Mouse (Mus musculus): ENCODE results near the gene Sbk3. TPM values are rescaled to one million over a fixed set of nuclear protein-coding genes. Genes with fewer than 3 reads are reported as not detected.
"Not testable (repeated sequence)": the region's sequence is repeated elsewhere in the genome, so short reads cannot be mapped to it uniquely, and the experiment has no call there.

The Sbk3 gene
- 0.19 and 0.49 TPM in 2 replicates for polyA plus RNA-seq (2015; fragmentation: Nextera tagmentation; extraction: Ambion mirVana)

- 47% methylated on average over 6 of the region's 6 CpGs for WGBS
Observed at GRCm38 (mm10) chr7:4971068-4971467, at the start of gene Sbk3. Gene Sbk3, minus strand, starts transcription at chr7:4971168.

GRCm38 (mm10) chr7:5020685-5021084, 49.7 kb upstream of the Sbk3 start:
- H3K27ac ChIP-seq, result peak overlapping the region; percentile 95
- H3K9ac ChIP-seq, result peak overlapping the region; percentile 98
- peak; percentile 5 for ATAC-seq (ENCODE audit: low FRiP score)
- H3K4me2 ChIP-seq, result peak overlapping the region; percentile 88
- WGBS, result 1% methylated on average over 15 of the region's 15 CpGs
- no peaks in the 10 kb centered on the region for H3K27me3 ChIP-seq
- no peaks in the 10 kb centered on the region for H3K9me3 ChIP-seq
- peaks cover 40% of the 10 kb centered on the region for H3K36me3 ChIP-seq
- peak overlapping the region; percentile 79 for H3K4me3 ChIP-seq
- peaks cover 27% of the 10 kb centered on the region for H3K4me1 ChIP-seq (replicated peaks)

More at GRCm38 (mm10) chr7:4971068-4971467, at the start of gene Sbk3:
- no peak within 1 kb of the TSS for H3K4me2 ChIP-seq
- H3K27me3 ChIP-seq, result 0 out of 2 replicates have a peak, but pooled peaks cover 4% of the 10 kb centered on the region
- no peaks in the 10 kb centered on the region for H3K4me1 ChIP-seq (replicated peaks)
- ATAC-seq (ENCODE audit: low FRiP score), result no peak
- no peaks in the 10 kb centered on the region for H3K9me3 ChIP-seq
- H3K9ac ChIP-seq, result no peak within 1 kb of the TSS
- no peak within 1 kb of the TSS for H3K4me3 ChIP-seq
- H3K36me3 ChIP-seq, result no peaks in the 10 kb centered on the region
- H3K27ac ChIP-seq, result no peak within 1 kb of the TSS

GRCm38 (mm10) chr7:5020000-5020681, 49.2 kb upstream of the Sbk3 start, which contains the start of the genes Zfp865 and Ccdc106:
Gene Zfp865, plus strand, starts transcription at chr7:5020376.
Gene Ccdc106, plus strand, starts transcription at chr7:5020553.
- Histone ChIP-seq H3K9ac (peak within 1 kb of the TSS; percentile 98), H3K4me3 (peak within 1 kb of the TSS; percentile 79), H3K9me3 (no peaks in the 10 kb centered on the region), H3K4me2 (peak within 1 kb of the TSS; percentile 88), H3K36me3 (peaks cover 40% of the 10 kb centered on the region), H3K27me3 (no peaks in the 10 kb centered on the region), H3K4me1 (replicated peaks) (peaks cover 27% of the 10 kb centered on the region), H3K27ac (peak within 1 kb of the TSS; percentile 95)
- WGBS, result under 1% methylated on average over 48 of the region's 49 CpGs
- ATAC-seq (ENCODE audit: low FRiP score), result peak; percentile 93

- H3K27ac ChIP-seq, result peak overlapping the region; percentile 95
Observed at GRCm38 (mm10) chr7:5019576-5019975, 48.6 kb upstream of the Sbk3 start.

GRCm38 (mm10) chr7:5017931-5018330, 47.0 kb upstream of the Sbk3 start:
- H3K4me1 ChIP-seq (replicated peaks), result peaks cover 33% of the 10 kb centered on the region
- no peak overlapping the region for H3K4me3 ChIP-seq
- H3K9me3 ChIP-seq, result no peaks in the 10 kb centered on the region
- no peak overlapping the region for H3K27ac ChIP-seq
- no peaks in the 10 kb centered on the region for H3K27me3 ChIP-seq
- peaks cover 20% of the 10 kb centered on the region for H3K36me3 ChIP-seq
- H3K4me2 ChIP-seq, result no peak overlapping the region
- no peak overlapping the region for H3K9ac ChIP-seq
- WGBS, result 98% methylated on average over 21 of the region's 21 CpGs
- no peak for ATAC-seq (ENCODE audit: low FRiP score)

More at GRCm38 (mm10) chr7:5019576-5019975, 48.6 kb upstream of the Sbk3 start:
- Histone ChIP-seq H3K4me2 (peak overlapping the region; percentile 88), H3K36me3 (peaks cover 36% of the 10 kb centered on the region), H3K4me1 (replicated peaks) (peaks cover 27% of the 10 kb centered on the region), H3K4me3 (peak overlapping the region; percentile 79)
- 28% methylated on average over 8 of the region's 8 CpGs for WGBS
- not testable (repeated sequence) for ATAC-seq (ENCODE audit: low FRiP score); H3K9ac ChIP-seq; H3K9me3 ChIP-seq; H3K27me3 ChIP-seq

GRCm38 (mm10) chr7:5017352-5017751, 46.4 kb upstream of the Sbk3 start:
- Histone ChIP-seq H3K27me3 (no peaks in the 10 kb centered on the region), H3K4me3 (no peak overlapping the region), H3K4me1 (replicated peaks) (peaks cover 32% of the 10 kb centered on the region), H3K27ac (no peak overlapping the region), H3K4me2 (no peak overlapping the region), H3K36me3 (peaks cover 20% of the 10 kb centered on the region), H3K9me3 (no peaks in the 10 kb centered on the region), H3K9ac (no peak overlapping the region)
- ATAC-seq (ENCODE audit: low FRiP score), result no peak
- 92% methylated on average over 16 of the region's 16 CpGs for WGBS

GRCm38 (mm10) chr7:5016920-5017319, 46.0 kb upstream of the Sbk3 start:
- H3K9ac ChIP-seq, result no peak overlapping the region
- no peaks in the 10 kb centered on the region for H3K9me3 ChIP-seq
- H3K4me1 ChIP-seq (replicated peaks), result peaks cover 28% of the 10 kb centered on the region
- H3K4me3 ChIP-seq, result no peak overlapping the region
- ATAC-seq (ENCODE audit: low FRiP score), result no peak
- no peaks in the 10 kb centered on the region for H3K27me3 ChIP-seq
- 100% methylated on average over 2 of the region's 2 CpGs for WGBS
- H3K27ac ChIP-seq, result no peak overlapping the region
- H3K4me2 ChIP-seq, result no peak overlapping the region
- H3K36me3 ChIP-seq, result peaks cover 20% of the 10 kb centered on the region

GRCm38 (mm10) chr7:5016057-5016456, 45.1 kb upstream of the Sbk3 start:
- peak overlapping the region; percentile 61 for H3K4me2 ChIP-seq
- WGBS, result 59% methylated on average over 3 of the region's 3 CpGs

GRCm38 (mm10) chr7:5015118-5016001, 44.4 kb upstream of the Sbk3 start, which contains the start of gene Gm44973:
Gene Gm44973, plus strand, starts transcription at chr7:5015496.
- peak within 1 kb of the TSS; percentile 99 for H3K27ac ChIP-seq
- H3K4me3 ChIP-seq, result peak within 1 kb of the TSS; percentile 71
- H3K36me3 ChIP-seq, result peaks cover 31% of the 10 kb centered on the region
- H3K9me3 ChIP-seq, result no peaks in the 10 kb centered on the region
- H3K4me1 ChIP-seq (replicated peaks), result peaks cover 15% of the 10 kb centered on the region
- H3K9ac ChIP-seq, result peak within 1 kb of the TSS; percentile 80
- H3K4me2 ChIP-seq, result peak within 1 kb of the TSS; percentile 61
- WGBS, result under 1% methylated on average over 54 of the region's 76 CpGs
- no peaks in the 10 kb centered on the region for H3K27me3 ChIP-seq
- ATAC-seq (ENCODE audit: low FRiP score), result peak; percentile 78

More at GRCm38 (mm10) chr7:5016057-5016456, 45.1 kb upstream of the Sbk3 start:
- Histone ChIP-seq H3K27ac (peak overlapping the region; percentile 99), H3K4me3 (peak overlapping the region; percentile 71), H3K9ac (peak overlapping the region; percentile 76), H3K36me3 (peaks cover 24% of the 10 kb centered on the region), H3K27me3 (no peaks in the 10 kb centered on the region), H3K4me1 (replicated peaks) (peaks cover 19% of the 10 kb centered on the region), H3K9me3 (no peaks in the 10 kb centered on the region)
- ATAC-seq (ENCODE audit: low FRiP score), result no peak

- peak within 1 kb of the TSS; percentile 61 for H3K4me2 ChIP-seq
- H3K4me3 ChIP-seq, result peak within 1 kb of the TSS; percentile 71
- WGBS, result under 1% methylated on average over 38 of the region's 42 CpGs
- peak within 1 kb of the TSS; percentile 80 for H3K9ac ChIP-seq
- H3K27me3 ChIP-seq, result no peaks in the 10 kb centered on the region
- ATAC-seq (ENCODE audit: low FRiP score), result peak; percentile 83
- H3K36me3 ChIP-seq, result peaks cover 40% of the 10 kb centered on the region
- H3K27ac ChIP-seq, result peak within 1 kb of the TSS; percentile 99
- peaks cover 14% of the 10 kb centered on the region for H3K4me1 ChIP-seq (replicated peaks)
- no peaks in the 10 kb centered on the region for H3K9me3 ChIP-seq
Observed at GRCm38 (mm10) chr7:5014251-5015117, 43.5 kb upstream of the Sbk3 start, which contains the start of the genes Zfp524 and Fiz1. Gene Zfp524, plus strand, starts transcription at chr7:5014415. Gene Fiz1, minus strand, starts transcription at chr7:5014697.
